Mouse (Mus musculus) right cerebral cortex, postnatal 36 days (tissue): ENCODE measurements around the gene Il12a.
"Not testable (repeated sequence)": the region's sequence is repeated elsewhere in the genome, so short reads cannot be mapped to it uniquely, and the experiment has no call there.

Source experiments
- DNase-seq, 2 experiments: peaks; one replicate each; pipeline ENCODE4 v3.0.0; 2022; ENCODE audit warnings: low spot score in 2 of 2, mixed read lengths in 1 of 2

Il12a gene

GRCm38 (mm10) chr3:68742718-68743471 lies 52.5 kb downstream of the Il12a start:
- no peak for DNase-seq

GRCm38 (mm10) chr3:68743472-68743732 lies 53.0 kb downstream of the Il12a start:
- no peak for DNase-seq

- DNase-seq = no peak
Observed at GRCm38 (mm10) chr3:68744162-68744561, 53.7 kb downstream of the Il12a start.

- no peak for DNase-seq
Observed at GRCm38 (mm10) chr3:68745033-68745432, 54.6 kb downstream of the Il12a start.

- DNase-seq = not testable (repeated sequence)
Observed at GRCm38 (mm10) chr3:68746282-68746681, 55.8 kb downstream of the Il12a start.
